Mouse (Mus musculus): Measurements from ENCODE around the gene Cnn1.
A peak's percentile ranks its signal among the peaks of the same experiment; 100 is the strongest.

DNA sequence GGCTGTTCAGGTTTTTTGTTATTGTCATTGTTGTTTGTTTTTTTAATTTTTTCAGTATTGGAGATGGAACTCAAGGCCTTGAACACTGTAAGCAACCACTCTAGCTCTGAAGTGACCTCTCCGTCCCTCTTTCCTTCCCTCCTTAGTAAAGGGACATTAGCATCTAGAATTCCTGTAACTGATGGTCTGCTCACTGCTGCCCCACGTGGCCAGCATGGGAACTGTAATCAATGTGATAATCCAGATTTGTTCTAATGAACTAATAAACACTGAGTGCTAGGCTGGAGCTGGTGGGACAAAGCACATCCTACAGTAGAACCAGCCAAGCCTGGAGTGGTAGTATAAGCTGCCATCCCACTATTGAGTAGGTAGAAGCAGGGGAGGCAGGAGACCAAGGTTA lies 39.5 kb downstream of the Cnn1 start:
- TF ChIP-seq CTCF (IDR thresholded peaks at IDR 0.05; ENCODE audit: control insufficient read depth, insufficient read depth, low read length), result peak; percentile 87
- TF ChIP-seq POLR2A (IDR thresholded peaks at IDR 0.05; ENCODE audit: borderline replicate concordance, control insufficient read depth, low read depth, low read length), result no peak

All from bone marrow, adult 2 months (tissue).